Mouse (Mus musculus): ENCODE measurements at regions not wholly inside any gene's neighbourhood (a gene's known extent, or its start where the extent isn't known, plus 50 kb on each side); places are given as distances from the start of the nearest gene placed in this dataset.

- peak; percentile 52 for DNase-seq (ENCODE audit: low read depth, low spot score)
Observed at GRCm38 (mm10) chr17:54065187-54065795, 74.8 kb upstream of the Sult1c1 start.

GRCm38 (mm10) chr17:54061280-54061679, 70.8 kb upstream of the Sult1c1 start:
- DNase-seq (ENCODE audit: low read depth, low spot score) = peak; percentile 50
